Mouse (Mus musculus) C2C12 (cell line): ENCODE measurements around the gene Wnt4.

Experiments
- CTCF ChIP-seq: IDR thresholded peaks from one replicate; pipeline ENCODE4 v1.5.1; 2011; ENCODE audit not compliant: control insufficient read depth, insufficient read depth, insufficient read length
- MAX ChIP-seq: IDR thresholded peaks from one replicate; pipeline ENCODE4 v1.6.1; 2011; ENCODE audit warnings: mild to moderate bottlenecking, control low read depth
- MYOG ChIP-seq: IDR thresholded peaks from one replicate; pipeline ENCODE4 v1.6.1; 2011; ENCODE audit not compliant: control insufficient read depth, insufficient read length; ENCODE audit errors: extremely low read depth

DNA sequence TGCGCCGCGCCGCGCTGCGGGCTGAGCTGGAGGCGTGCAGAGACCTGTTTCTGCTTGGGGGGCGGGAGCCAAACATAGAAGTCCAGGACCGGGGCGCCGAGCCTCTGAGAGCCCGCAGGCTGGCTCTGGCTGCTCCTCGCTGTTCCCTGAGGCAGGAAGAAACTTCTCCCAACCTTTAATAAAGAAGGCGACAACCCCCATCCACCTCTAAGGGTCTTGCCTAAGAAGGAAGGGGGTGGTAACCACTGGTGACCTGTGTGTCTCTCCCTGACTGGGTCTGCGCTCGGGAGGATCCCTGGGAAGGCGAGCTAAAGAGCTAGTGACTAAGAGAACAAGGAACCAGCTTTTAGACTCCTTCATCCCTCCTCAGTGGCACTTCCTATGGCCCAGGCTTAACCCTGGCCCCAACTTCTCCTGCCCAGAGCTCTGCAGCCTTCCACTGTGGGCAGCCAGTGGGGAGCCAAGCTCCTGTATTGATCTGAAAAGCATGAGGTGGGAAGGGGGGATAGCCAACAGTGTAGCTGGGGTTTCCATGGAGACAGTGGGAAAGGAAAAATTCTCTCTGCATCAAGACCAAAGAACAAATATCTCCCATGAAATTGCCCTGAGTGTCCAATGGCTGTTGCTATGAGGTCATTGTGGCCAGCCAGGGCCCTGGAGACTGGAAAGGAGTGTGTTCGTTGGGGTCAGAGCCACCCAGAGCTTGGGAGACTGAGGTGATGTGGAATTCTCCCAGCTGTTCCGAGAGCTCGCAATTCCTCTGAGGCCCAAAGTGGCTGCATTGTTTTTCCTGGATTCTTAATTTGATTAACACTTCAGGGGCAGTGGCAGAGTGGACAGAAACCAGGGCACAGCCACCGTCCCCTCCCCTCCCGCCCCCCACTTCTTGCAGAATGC, 1.1 kb downstream of the Wnt4 start:
- TF ChIP-seq MAX (no peak), CTCF (no peak), MYOG (no peak)
